Mouse (Mus musculus) kidney, postnatal 0 days (tissue): ENCODE measurements at regions not wholly inside any gene's neighbourhood (a gene's known extent, or its start where the extent isn't known, plus 50 kb on each side); places are given as distances from the start of the nearest gene placed in this dataset.

Experiments
- ATAC-seq: fragments of 200-750 bp; cut with Nextera tagmentation; replicated peaks from 2 replicates; pipeline ENCODE4 v1.8.0; 2017; ENCODE audit warnings: low read depth, moderate number of reproducible peaks, moderate TSS enrichment, moderate library complexity; ENCODE audit not compliant: low FRiP score
- DNase-seq: peaks from one replicate; pipeline ENCODE4 v3.0.0-alpha.2; 2016; ENCODE audit warnings: low spot score
- H3K27ac ChIP-seq: fragments of 300-500 bp; sonication (generic); 2 replicates; pipeline ENCODE4 v1.5.1; 2014; ENCODE audit warnings: mild to moderate bottlenecking
- H3K27me3 ChIP-seq: fragments of 300-500 bp; sonication (generic); 2 replicates; pipeline ENCODE4 v1.6.1; 2014; ENCODE audit warnings: low read length, mixed read lengths; ENCODE audit not compliant: insufficient read depth
- H3K36me3 ChIP-seq: fragments of 300-500 bp; sonication (generic); 2 replicates; pipeline ENCODE4 v1.6.1; 2014; ENCODE audit warnings: low read length, mixed read lengths; ENCODE audit not compliant: insufficient read depth
- H3K4me1 ChIP-seq: fragments of 300-500 bp; sonication (generic); replicated peaks from 2 replicates; pipeline ENCODE4 v1.6.1; 2014; ENCODE audit warnings: antibody characterized with exemption, low read length, mixed read lengths; ENCODE audit not compliant: insufficient read depth
- H3K4me2 ChIP-seq: fragments of 300-500 bp; sonication (generic); 2 replicates; pipeline ENCODE4 v1.6.1; 2014; ENCODE audit warnings: mild to moderate bottlenecking, low read length, moderate library complexity, mixed read lengths
- H3K4me3 ChIP-seq: fragments of 300-500 bp; sonication (generic); replicated peaks from 2 replicates; pipeline ENCODE4 v1.5.1; 2014; ENCODE audit warnings: low read depth, low read length
- H3K9ac ChIP-seq: fragments of 300-500 bp; sonication (generic); 2 replicates; pipeline ENCODE4 v1.6.1; 2014; ENCODE audit warnings: low read depth, low read length
- H3K9me3 ChIP-seq: fragments of 300-500 bp; sonication (generic); replicated peaks from 2 replicates; pipeline ENCODE4 v1.6.1; 2016; ENCODE audit warnings: low read length, inconsistent platforms, mixed read lengths
- CTCF ChIP-seq: IDR thresholded peaks from 2 replicates; pipeline ENCODE4 v1.5.1; 2016; ENCODE audit warnings: antibody characterized with exemption, low read depth, mild to moderate bottlenecking, moderate library complexity
- WGBS: fragments of 180-500 bp; shearing (Covaris S2); extraction: QIAGEN DNeasy Blood & Tissue Kit; methylation state at CpG from one replicate; pipeline ENCODE4 v1.1.7; 2014; 5-methylcytosine and 5-hydroxymethylcytosine counted together

DNA sequence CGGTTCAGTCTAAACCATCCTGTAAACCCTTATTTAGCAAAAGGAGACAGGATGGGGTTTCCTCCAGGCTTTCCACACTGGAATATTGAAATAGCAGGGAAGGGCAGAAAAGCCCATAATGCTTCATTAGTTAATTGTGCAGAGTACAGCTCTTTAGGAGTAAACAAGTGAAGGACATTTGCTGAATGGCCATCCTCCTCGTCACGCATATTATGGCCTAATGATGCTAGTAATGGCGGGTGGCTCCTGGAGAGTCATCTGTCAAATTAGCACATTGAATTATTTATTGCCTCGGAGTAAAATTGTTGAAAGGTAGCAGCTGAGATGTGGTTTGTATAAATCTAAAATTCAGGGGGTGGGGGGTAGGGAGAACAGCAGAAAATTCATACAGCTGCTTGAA, 575.1 kb upstream of the Itga1 start:
- Histone ChIP-seq H3K4me3 (no peak overlapping the region), H3K36me3 (no peaks in the 10 kb centered on the region), H3K4me2 (no peak overlapping the region), H3K27ac (no peak overlapping the region), H3K27me3 (no peaks in the 10 kb centered on the region), H3K9me3 (no peaks in the 10 kb centered on the region), H3K4me1 (no peaks in the 10 kb centered on the region), H3K9ac (no peak overlapping the region)
- DNase-seq (no peak), ATAC-seq (no peak)
- 49% methylated on average over 5 of the region's 5 CpGs for WGBS
- no peak for TF ChIP-seq CTCF

DNA sequence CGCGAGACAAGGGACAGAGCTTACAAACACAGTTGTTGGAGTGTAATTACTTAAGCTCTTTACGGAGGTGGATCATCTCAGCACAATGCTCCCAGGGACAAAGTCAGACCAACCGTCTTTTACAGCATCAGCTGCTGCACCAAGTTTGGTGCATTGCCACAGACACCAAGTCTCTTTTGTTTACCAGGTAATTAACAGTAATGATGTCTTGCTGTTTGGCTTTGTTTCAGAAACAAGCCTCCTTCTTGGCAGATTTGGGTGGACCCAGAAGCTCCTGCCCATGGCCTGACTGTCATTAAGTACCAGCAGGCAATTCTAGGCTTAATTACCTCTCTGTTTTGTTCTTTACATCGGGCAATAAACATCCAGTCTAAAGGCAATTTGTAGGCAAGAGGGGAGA, 572.0 kb upstream of the Itga1 start:
- no peak for DNase-seq
- no peak for ATAC-seq
- Histone ChIP-seq H3K4me2 (no peak overlapping the region), H3K4me3 (no peak overlapping the region), H3K27me3 (no peaks in the 10 kb centered on the region), H3K9me3 (no peaks in the 10 kb centered on the region), H3K9ac (no peak overlapping the region), H3K27ac (no peak overlapping the region), H3K36me3 (no peaks in the 10 kb centered on the region), H3K4me1 (no peaks in the 10 kb centered on the region)
- no peak for TF ChIP-seq CTCF
- 18% methylated on average over 5 of the region's 5 CpGs for WGBS

DNA sequence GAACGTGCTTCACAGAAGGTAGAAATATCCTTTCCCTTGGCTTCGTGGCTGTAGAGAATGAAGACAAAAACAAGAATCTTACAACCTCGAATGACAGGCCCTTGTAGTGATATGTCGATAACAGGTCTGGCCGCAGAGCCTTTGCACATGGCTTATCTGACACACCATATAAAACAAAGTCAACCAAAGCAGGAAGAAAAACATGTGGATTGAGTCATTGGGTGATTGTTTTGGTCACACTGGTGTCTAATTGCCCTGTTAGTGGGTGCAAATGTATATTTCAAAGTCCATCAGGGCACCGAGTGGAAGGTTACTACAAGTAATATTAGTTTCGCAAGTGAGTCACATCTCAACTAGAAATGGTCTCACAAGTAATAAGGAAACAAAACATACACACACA, 569.9 kb upstream of the Itga1 start:
- 61% methylated on average over 7 of the region's 7 CpGs for WGBS
- TF ChIP-seq CTCF: no peak
- H3K4me3 ChIP-seq: no peak overlapping the region
- no peak overlapping the region for H3K9ac ChIP-seq
- no peak for DNase-seq
- ATAC-seq: no peak
- no peaks in the 10 kb centered on the region for H3K9me3 ChIP-seq
- no peaks in the 10 kb centered on the region for H3K36me3 ChIP-seq
- H3K27me3 ChIP-seq: no peaks in the 10 kb centered on the region
- H3K27ac ChIP-seq: no peak overlapping the region
- H3K4me1 ChIP-seq: no peaks in the 10 kb centered on the region
- no peak overlapping the region for H3K4me2 ChIP-seq

- Histone ChIP-seq H3K9ac (no peak overlapping the region), H3K4me1 (no peaks in the 10 kb centered on the region), H3K4me2 (no peak overlapping the region), H3K36me3 (no peaks in the 10 kb centered on the region), H3K27ac (no peak overlapping the region), H3K9me3 (no peaks in the 10 kb centered on the region), H3K4me3 (no peak overlapping the region), H3K27me3 (no peaks in the 10 kb centered on the region)
- WGBS: 10% methylated on average over 3 of the region's 3 CpGs
- TF ChIP-seq CTCF: no peak
- DNase-seq: peak; percentile 19
- ATAC-seq: no peak
Observed at GRCm38 (mm10) chr13:115669516-115669915, 567.8 kb upstream of the Itga1 start.

DNA sequence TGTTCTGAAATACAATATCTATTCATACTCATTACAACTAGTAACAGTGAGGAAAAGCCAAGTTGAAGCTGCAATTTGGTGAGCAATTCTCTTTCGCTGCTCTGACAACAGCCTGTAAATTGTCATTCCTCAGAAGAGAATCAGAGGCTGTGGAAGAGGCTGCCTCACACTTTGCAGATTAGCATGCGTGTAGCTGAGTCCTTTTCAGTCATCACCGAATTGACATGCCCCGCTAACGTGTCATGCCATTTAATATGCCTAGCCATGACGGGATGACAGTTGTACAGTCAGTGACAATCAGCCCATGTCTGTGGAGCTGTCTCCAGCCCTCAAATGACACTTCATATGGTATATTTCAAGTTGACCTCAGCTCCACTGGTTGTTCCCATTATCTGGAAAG, 553.4 kb upstream of the Itga1 start:
- WGBS: 83% methylated on average over 6 of the region's 6 CpGs
- H3K27me3 ChIP-seq: no peaks in the 10 kb centered on the region
- H3K36me3 ChIP-seq: no peaks in the 10 kb centered on the region
- H3K27ac ChIP-seq: no peak overlapping the region
- TF ChIP-seq CTCF: no peak
- DNase-seq (no peak), ATAC-seq (no peak)
- H3K4me3 ChIP-seq: no peak overlapping the region
- no peak overlapping the region for H3K9ac ChIP-seq
- H3K9me3 ChIP-seq: no peaks in the 10 kb centered on the region
- H3K4me1 ChIP-seq: no peaks in the 10 kb centered on the region
- no peak overlapping the region for H3K4me2 ChIP-seq

DNA sequence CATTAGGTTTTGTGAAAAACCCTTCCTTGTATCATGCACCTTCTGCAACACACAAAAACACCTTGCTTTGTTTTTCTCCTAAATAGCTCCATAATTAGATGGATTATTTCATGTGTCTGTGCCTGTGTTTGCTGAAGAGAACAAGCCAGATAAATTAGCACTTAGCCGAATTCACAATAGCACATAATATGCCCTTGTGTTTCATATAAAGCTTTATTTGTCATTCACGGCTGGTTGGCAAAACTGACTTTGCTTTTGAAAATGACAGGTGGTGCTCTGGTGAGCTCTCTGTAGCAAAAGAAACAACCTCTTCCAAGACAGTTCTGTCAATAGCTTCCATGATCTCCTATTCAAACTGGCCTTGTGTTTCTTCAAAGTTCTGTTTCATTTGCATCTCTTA, 551.2 kb upstream of the Itga1 start:
- no peak for DNase-seq
- TF ChIP-seq CTCF: no peak

GRCm38 (mm10) chr13:115652352-115652751, 550.6 kb upstream of the Itga1 start:
- Histone ChIP-seq H3K4me3 (no peak overlapping the region), H3K27me3 (no peaks in the 10 kb centered on the region), H3K27ac (no peak overlapping the region), H3K4me2 (no peak overlapping the region), H3K9ac (no peak overlapping the region), H3K4me1 (no peaks in the 10 kb centered on the region), H3K9me3 (no peaks in the 10 kb centered on the region), H3K36me3 (no peaks in the 10 kb centered on the region)
- 80% methylated on average over 1 of the region's 1 CpGs for WGBS
- no peak for TF ChIP-seq CTCF
- DNase-seq (no peak), ATAC-seq (no peak)

More for the DNA sequence above, 551.2 kb upstream of the Itga1 start:
- Histone ChIP-seq H3K27me3 (no peaks in the 10 kb centered on the region), H3K4me2 (no peak overlapping the region), H3K9me3 (no peaks in the 10 kb centered on the region), H3K4me1 (no peaks in the 10 kb centered on the region), H3K4me3 (no peak overlapping the region), H3K27ac (no peak overlapping the region), H3K9ac (no peak overlapping the region), H3K36me3 (no peaks in the 10 kb centered on the region)
- ATAC-seq: no peak
- 88% methylated on average over 2 of the region's 2 CpGs for WGBS
